Mouse (Mus musculus) liver, embryonic 12.5 days (tissue): Measurements from ENCODE around the gene Gm7876. TPM values are rescaled to one million over a fixed set of nuclear protein-coding genes. Genes with fewer than 3 reads are reported as not detected.
A peak's percentile ranks its signal among the peaks of the same experiment; 100 is the strongest.
"Not testable (repeated sequence)": the region's sequence is repeated elsewhere in the genome, so short reads cannot be mapped to it uniquely, and the experiment has no call there.

Source experiments
- ATAC-seq: fragments of 200-750 bp; cut with Nextera tagmentation; 2 replicates; pipeline ENCODE4 v1.8.0; 2017; ENCODE audit warnings: moderate number of reproducible peaks, mild to moderate bottlenecking, moderate library complexity
- H3K27ac ChIP-seq: fragments of 300-500 bp; sonication (generic); 2 replicates; pipeline ENCODE4 v1.5.1; 2016; ENCODE audit warnings: mild to moderate bottlenecking
- H3K27me3 ChIP-seq: fragments of 300-500 bp; sonication (generic); replicated peaks from 2 replicates; pipeline ENCODE4 v1.6.1; 2016; ENCODE audit warnings: mild to moderate bottlenecking, moderate library complexity
- H3K36me3 ChIP-seq: fragments of 300-500 bp; sonication (generic); 2 replicates; pipeline ENCODE4 v1.6.1; 2016; ENCODE audit warnings: mild to moderate bottlenecking, moderate library complexity
- H3K4me1 ChIP-seq: fragments of 300-500 bp; sonication (generic); 2 replicates; pipeline ENCODE4 v1.6.1; 2016
- H3K4me2 ChIP-seq: fragments of 300-500 bp; sonication (generic); 2 replicates; pipeline ENCODE4 v1.6.1; 2016; ENCODE audit warnings: mild to moderate bottlenecking, moderate library complexity
- H3K4me3 ChIP-seq: fragments of 300-500 bp; sonication (generic); 2 replicates; pipeline ENCODE4 v1.5.1; 2016; ENCODE audit warnings: mild to moderate bottlenecking, moderate library complexity
- H3K9ac ChIP-seq: fragments of 300-500 bp; sonication (generic); 2 replicates; pipeline ENCODE4 v1.6.1; 2016; ENCODE audit warnings: mild to moderate bottlenecking, moderate library complexity
- H3K9me3 ChIP-seq: fragments of 300-500 bp; sonication (generic); replicated peaks from 2 replicates; pipeline ENCODE4 v1.6.1; 2016; ENCODE audit warnings: mild to moderate bottlenecking, moderate library complexity
- WGBS: fragments of 180-500 bp; shearing (Covaris S2); methylation state at CpG from one replicate; pipeline ENCODE4 v1.1.7; 2016; ENCODE audit not compliant: insufficient replicate concordance; 5-methylcytosine and 5-hydroxymethylcytosine counted together
- polyA plus RNA-seq: library from polyadenylated mRNA; unstranded; fragments of >200 nt; fragmentation: Nextera tagmentation; extraction: Ambion mirVana; gene quantifications from 2 replicates; pipeline ENCODE4 v1.2.1, GENCODE M21; 2016

The Gm7876 gene
- polyA plus RNA-seq = not detected in 2 replicates

DNA sequence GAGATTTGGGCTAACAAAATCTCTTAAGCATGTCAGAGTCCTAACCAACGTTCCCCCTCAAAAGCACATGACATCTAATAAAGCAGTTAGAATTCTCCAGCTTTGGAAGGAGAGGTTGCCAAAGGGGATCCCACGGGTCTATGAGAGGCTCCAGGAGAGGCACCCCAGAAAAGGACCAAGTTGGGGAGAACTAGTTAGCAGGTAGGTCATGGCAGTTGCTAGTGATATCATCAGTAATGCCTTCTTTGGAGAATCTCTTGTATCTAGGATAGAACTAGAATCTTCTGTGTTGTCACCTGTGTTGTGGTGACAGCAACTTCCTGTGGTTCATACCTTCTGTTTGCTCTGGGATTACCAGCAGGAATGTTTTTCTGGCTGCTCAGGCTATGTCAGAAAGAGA lies at the start of gene Gm7876:
TSS of gene Gm7876 (plus strand) at position 301 of the 400 bp plus-strand sequence.
- H3K27me3 ChIP-seq, H3K4me2 ChIP-seq, ATAC-seq, H3K4me3 ChIP-seq, H3K27ac ChIP-seq, H3K4me1 ChIP-seq, H3K9me3 ChIP-seq, H3K36me3 ChIP-seq, H3K9ac ChIP-seq: not testable (repeated sequence)
- WGBS = 77% methylated on average over 1 of the region's 2 CpGs

DNA sequence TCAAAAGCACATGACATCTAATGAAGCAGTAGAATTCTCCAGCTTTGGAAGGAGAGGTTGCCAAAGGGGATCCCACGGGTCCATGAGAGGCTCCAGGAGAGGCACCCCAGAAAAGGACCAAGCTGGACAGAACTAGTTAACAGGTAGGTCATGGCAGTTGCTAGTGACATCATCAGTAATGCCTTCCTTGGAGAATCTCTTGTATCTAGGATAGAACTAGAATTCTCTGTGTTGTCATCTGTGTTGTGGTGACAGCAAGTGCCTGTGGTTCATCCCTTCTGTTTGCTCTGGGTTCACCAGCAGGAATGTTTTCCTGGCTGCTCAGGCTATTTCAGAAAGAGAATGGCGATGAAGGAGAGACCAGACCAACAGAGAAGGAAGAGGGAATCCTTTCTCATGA lies 45.1 kb upstream of the Gm7876 start, which contains the start of gene Gm3239:
TSS of gene Gm3239 (plus strand) at position 301 of the 400 bp plus-strand sequence.
- H3K27me3 ChIP-seq, H3K4me3 ChIP-seq, H3K9me3 ChIP-seq, H3K4me2 ChIP-seq, H3K9ac ChIP-seq, H3K4me1 ChIP-seq, H3K36me3 ChIP-seq, ATAC-seq, H3K27ac ChIP-seq: not testable (repeated sequence)
- WGBS = no CpG with 5 or more reads among the region's 2 CpGs

DNA sequence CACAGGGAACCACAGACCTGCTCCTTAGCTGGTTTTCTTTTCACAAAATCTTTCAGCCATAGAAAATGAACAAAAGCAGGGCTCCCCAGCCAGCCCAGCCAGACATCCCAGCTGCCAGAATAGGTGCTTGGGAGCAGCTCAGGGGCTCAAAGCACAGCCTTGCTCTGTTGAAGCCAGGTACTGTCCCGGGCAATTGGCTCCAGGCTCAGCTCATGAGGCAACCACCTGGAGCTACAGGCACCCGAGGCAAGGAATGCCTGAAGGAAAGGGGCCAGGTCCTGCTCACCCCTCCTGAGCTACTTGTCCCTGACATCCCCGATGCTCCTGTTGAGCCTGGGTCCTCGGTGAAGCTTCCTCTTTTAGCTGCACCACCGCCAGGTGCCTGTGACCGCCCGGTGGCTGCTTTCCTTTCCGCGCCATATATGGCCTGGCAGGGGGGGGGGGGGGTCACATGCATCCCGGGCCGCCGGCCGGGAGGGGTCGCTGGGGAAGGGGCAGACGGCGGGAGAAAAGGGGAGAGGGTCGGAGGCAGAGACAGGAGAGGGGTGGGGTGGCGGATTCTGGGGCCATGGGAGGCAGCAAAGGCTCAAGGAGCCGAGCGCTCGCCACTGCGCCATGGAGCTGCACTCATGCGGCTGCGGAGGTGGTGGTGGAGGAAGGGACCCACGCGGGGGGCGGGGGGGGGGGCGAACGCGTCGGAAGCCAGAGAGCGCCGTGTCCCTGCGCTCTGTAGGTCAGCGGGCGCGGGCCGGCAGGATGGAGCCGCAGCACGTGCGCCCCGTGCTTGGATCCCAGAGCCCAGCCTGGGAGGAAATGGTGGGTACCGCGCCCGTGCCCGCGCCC lies 17.2 kb downstream of the Gm7876 start, which contains the start of gene Gm3252:
TSS of gene Gm3252 (plus strand) at position 738 of the 843 bp plus-strand sequence.
- H3K9me3 ChIP-seq, H3K27ac ChIP-seq, H3K27me3 ChIP-seq, H3K4me3 ChIP-seq, H3K4me1 ChIP-seq, ATAC-seq, H3K9ac ChIP-seq, H3K36me3 ChIP-seq: not testable (repeated sequence)
- peak within 1 kb of the TSS; percentile 14; the same call in 1 of the 2 replicates for H3K4me2 ChIP-seq
- 2% methylated on average over 4 of the region's 47 CpGs for WGBS

Other genes starting within 250 kb of the Gm7876 start
- not detected in 2 replicates for gene Gm3182, start 227.5 kb upstream of the Gm7876 start, polyA plus RNA-seq
- gene Gm3047, start 153.8 kb upstream of the Gm7876 start, polyA plus RNA-seq = not detected in 2 replicates
- gene Gm8159, start 76.9 kb upstream of the Gm7876 start, polyA plus RNA-seq = not detected in 2 replicates
- gene Gm3239, start 45.0 kb upstream of the Gm7876 start, polyA plus RNA-seq = not detected in 2 replicates
- not detected in 2 replicates for gene Gm3252, start 17.5 kb downstream of the Gm7876 start, polyA plus RNA-seq
- not detected in 2 replicates for gene Gm9602, start 67.1 kb downstream of the Gm7876 start, polyA plus RNA-seq
- not detected in 2 replicates for gene Gm3269, start 128.9 kb downstream of the Gm7876 start, polyA plus RNA-seq
- gene Gm3264, start 146.3 kb downstream of the Gm7876 start, polyA plus RNA-seq = 0.43 TPM in 1 of 2 replicates, not detected in the other
- not detected in 2 replicates for gene Gm3278, start 183.2 kb downstream of the Gm7876 start, polyA plus RNA-seq